Mouse (Mus musculus) cerebral cortex, adult 2 months (tissue): ENCODE results near the gene Asrgl1.

Experiments used
- WGBS: fragments of 180-500 bp; shearing (Covaris S2); methylation state at CpG from one replicate; pipeline ENCODE4 v1.1.7; 2018; 5-methylcytosine and 5-hydroxymethylcytosine counted together

The Asrgl1 gene

DNA sequence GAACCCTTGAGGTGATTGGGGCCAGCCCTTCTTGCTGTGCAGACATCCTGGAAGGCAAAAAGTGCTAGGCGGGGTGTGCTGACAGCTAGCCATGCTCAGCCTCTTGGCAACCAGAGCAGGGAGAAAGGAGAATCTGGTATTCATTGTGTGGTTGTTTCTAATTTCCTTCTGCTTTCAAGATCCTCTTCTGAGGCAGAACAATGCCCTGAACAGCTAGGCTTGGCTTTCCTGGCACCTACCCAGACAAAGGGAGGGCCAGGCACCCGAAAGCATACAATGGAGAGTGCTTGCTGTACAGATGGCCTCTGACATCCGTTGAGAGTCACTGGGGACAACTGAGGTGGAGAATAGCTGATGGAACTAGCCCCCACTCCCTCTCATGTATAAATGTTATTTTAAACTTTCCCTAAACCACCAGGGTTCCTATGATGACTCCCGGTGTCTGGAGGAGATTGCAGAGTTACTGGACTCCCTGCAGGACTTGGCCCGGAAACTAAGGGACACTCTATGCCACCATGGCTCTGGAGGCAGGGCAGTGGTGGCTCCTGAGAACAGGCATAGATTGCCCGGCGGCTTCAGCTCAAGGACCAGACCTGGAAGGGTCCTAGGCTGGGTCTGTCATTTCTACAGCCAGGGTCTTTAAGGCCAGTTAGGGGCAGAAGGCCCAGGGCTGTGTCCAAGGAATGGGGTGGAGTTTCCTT lies 63.8 kb downstream of the Asrgl1 start:
- whole genome bisulfite sequencing: 38% methylated on average over 7 of the region's 7 CpGs

DNA sequence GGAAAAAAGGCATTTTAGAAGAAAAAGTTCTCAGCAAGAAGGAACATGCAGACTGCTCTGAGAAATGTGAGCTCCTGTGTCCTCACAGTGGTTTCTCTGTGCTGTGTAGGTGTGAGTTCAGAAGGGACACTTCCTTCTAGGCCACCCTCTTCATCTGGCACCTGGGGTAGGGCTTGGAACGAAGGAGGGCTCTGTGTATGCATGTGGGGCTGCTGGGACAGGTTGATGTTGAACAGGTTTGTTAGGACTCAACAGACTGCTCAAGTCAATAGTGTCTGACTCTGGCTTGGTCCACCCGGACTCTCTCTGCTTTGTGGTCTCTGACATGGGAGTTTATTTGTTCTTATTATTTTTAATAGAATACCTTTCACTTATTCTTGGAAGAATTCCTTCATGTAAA lies 65.1 kb downstream of the Asrgl1 start:
- 59% methylated on average over 2 of the region's 2 CpGs for WGBS

DNA sequence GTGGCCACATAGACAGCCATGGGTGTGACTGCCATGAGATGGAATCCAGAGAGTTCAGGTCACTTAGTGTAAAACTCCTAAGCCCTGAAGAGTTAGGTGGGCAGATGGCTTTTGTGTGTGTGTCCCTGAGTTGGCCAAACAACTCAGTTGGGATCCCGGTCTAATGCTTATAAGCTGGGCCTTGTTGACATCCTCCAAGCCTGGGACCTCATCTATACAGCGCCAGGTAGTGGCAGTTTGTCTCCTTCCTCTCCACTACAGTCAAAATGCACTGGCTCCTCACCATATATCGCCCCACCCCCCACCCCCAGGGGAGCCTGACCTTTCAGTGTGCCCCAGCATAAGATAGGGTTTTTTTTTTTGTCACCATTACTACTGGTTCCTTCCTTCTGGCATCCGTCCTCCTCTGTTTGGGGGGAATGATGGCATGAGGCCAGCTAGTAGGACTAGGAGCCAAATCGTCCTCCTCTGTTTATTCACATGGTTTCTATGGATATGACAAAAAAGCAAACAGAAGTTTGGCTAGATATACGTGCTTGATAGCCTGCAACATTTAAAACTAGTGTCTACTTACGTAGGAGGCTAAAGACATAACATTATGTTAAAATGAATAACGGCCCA lies 65.6 kb downstream of the Asrgl1 start:
- 35% methylated on average over 8 of the region's 8 CpGs for WGBS

DNA sequence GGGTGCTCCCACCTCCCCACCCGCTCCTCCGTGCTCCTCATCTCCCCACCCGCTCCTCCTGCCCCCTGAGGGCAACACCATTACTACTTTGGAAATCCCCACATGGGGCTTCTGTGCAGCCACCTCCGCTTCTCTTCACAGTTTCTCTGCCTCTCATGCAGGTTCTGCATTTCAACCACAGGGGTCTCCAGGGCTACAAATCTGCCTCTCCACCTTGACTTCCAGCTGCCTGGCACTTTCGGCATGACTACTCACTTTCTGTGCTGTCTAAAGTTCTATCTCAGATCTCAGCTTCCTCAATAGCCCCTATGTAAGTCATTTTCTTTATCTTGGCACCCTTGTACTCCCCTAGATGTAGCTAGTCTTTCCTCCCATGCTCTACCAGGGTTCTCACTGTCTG lies 68.1 kb downstream of the Asrgl1 start:
- 87% methylated on average over 5 of the region's 5 CpGs for WGBS

- WGBS: 53% methylated on average over 9 of the region's 9 CpGs
Observed at GRCm38 (mm10) chr19:9065621-9066561, 69.5 kb downstream of the Asrgl1 start.

- WGBS: 93% methylated on average over 3 of the region's 3 CpGs
Observed at GRCm38 (mm10) chr19:9063831-9064230, 71.6 kb downstream of the Asrgl1 start.

DNA sequence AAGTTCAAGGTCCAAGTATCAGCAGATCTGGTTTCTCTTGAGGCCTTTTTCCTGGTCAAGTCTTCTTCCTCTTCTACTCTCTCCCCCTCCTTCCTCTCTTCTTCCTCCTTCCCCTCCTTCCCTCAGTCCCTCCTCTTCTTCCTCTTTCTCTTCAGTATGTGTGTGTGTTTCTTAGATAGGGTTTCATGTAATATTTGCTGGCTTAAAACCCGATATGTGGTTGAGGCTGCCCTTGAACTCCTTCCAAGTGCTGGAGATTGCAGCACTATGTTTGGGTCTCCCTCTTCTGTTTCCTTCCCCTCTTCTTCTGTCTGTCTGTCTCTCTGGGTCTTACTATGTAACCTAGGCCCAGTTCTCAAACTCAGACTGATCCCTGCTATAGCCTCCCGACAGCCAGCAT lies 72.6 kb downstream of the Asrgl1 start:
- WGBS: 98% methylated on average over 2 of the region's 2 CpGs

DNA sequence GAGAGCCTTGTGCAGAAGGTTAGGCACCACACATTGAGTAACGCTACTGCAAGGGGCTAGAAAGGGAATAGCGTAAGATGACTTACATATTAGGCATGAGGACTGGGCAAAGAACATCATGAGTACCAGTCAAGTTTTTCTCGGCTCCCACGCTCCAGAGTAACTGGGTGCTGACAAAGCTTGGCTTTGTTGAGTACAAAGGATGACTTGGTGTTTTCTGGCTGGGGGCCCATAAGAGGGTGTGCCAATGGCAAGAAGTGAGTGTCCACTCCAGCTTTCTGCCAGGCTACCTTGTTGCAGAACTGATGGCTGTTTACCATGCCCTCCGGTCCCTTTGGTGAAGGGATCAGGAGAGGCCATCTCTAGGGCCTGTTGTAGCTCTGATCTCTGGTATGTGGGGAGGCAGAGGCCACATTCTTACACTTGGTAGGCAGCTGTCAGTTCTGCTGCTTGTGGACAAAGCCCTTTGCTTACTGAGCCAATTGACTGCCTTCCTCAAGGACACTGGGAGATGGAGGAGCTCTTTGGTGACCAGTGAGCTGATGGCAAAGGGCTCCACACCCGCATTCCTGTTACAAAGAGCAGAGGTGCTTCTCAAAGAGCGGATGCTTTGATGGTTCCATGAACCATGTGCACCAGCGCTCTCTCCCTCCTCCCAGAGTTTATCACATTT lies 74.1 kb downstream of the Asrgl1 start:
- 85% methylated on average over 8 of the region's 8 CpGs for WGBS

- WGBS: 78% methylated on average over 4 of the region's 4 CpGs
Observed at GRCm38 (mm10) chr19:9060103-9060502, 75.3 kb downstream of the Asrgl1 start.
